Mouse (Mus musculus) ES-E14 (cell line): ENCODE measurements around the gene Calhm3. TPM values are rescaled to one million over a fixed set of nuclear protein-coding genes. Genes with fewer than 3 reads are reported as not detected.

Experiments
- DNase-seq: peaks from one replicate; pipeline ENCODE4 v3.0.0-alpha.2; 2013; ENCODE audit warnings: low read depth, low spot score
- H3K27ac ChIP-seq: 2 replicates; pipeline ENCODE4 v1.5.1; 2012; ENCODE audit warnings: low read depth, mild to moderate bottlenecking, low read length, moderate library complexity, mixed read lengths; ENCODE audit not compliant: poor library complexity, insufficient read depth, severe bottlenecking
- H3K36me3 ChIP-seq: 2 replicates; pipeline ENCODE4 v1.6.1; 2012; ENCODE audit warnings: mild to moderate bottlenecking, low read length, moderate library complexity, mixed read lengths; ENCODE audit not compliant: control insufficient read depth, poor library complexity, insufficient read depth, severe bottlenecking
- H3K4me1 ChIP-seq, 2 experiments: fragments of 150-350 bp in 1 of 2; sonication (generic) in 1 of 2; 2 replicates each; pipeline ENCODE4 v1.6.1; 2012; ENCODE audit warnings: low read length in 2 of 2, mild to moderate bottlenecking in 1 of 2, mixed read lengths in 1 of 2; ENCODE audit not compliant: control insufficient read depth in 2 of 2, insufficient read depth in 2 of 2, poor library complexity in 1 of 2
- H3K4me3 ChIP-seq, 2 experiments: fragments of 150-350 bp in 1 of 2; sonication (generic) in 1 of 2; 2 replicates each; pipeline ENCODE4 v1.5.1; 2012; ENCODE audit warnings: low read length in 2 of 2, low read depth in 1 of 2, mild to moderate bottlenecking in 1 of 2, mixed read lengths in 1 of 2; ENCODE audit not compliant: insufficient read depth in 1 of 2, poor library complexity in 1 of 2, severe bottlenecking in 1 of 2
- H3K9ac ChIP-seq: 2 replicates; pipeline ENCODE4 v1.6.1; 2012; ENCODE audit warnings: low read depth, mild to moderate bottlenecking, low read length, mixed read lengths; ENCODE audit not compliant: poor library complexity, insufficient read depth, severe bottlenecking
- H3K9me3 ChIP-seq: fragments of 150-350 bp; sonication (generic); 2 replicates; pipeline ENCODE4 v1.6.1; 2012; ENCODE audit warnings: low read depth, mild to moderate bottlenecking, low read length; ENCODE audit not compliant: control insufficient read depth, insufficient read depth
- CHD2 ChIP-seq: IDR thresholded peaks from 2 replicates; pipeline ENCODE4 v1.6.1; 2014; ENCODE audit warnings: mild to moderate bottlenecking, low read depth, low read length, inconsistent platforms
- HCFC1 ChIP-seq: IDR thresholded peaks from 2 replicates; pipeline ENCODE4 v1.6.1; 2012; ENCODE audit warnings: low read length, inconsistent platforms, borderline replicate concordance; ENCODE audit not compliant: insufficient read depth
- MAFK ChIP-seq: IDR thresholded peaks from 2 replicates; pipeline ENCODE4 v1.6.1; 2014; ENCODE audit warnings: mild to moderate bottlenecking, low read depth, low read length, inconsistent platforms; ENCODE audit not compliant: insufficient read depth
- ZC3H11A ChIP-seq: IDR thresholded peaks from 2 replicates; pipeline ENCODE4 v1.6.1; 2012; ENCODE audit warnings: low read depth, mild to moderate bottlenecking, inconsistent platforms, low read length, borderline replicate concordance
- ZNF384 ChIP-seq: IDR thresholded peaks from 2 replicates; pipeline ENCODE4 v1.6.1; 2012; ENCODE audit warnings: low read depth, low read length, inconsistent platforms
- in situ Hi-C, 2 experiments: fragments of 600-800 bp; cut with MboI; formaldehyde crosslinking; loops; one replicate each; pipeline ENCODE4 v1.15.1; 2025; ENCODE audit warnings: low sequenced_read_pairs in 2 of 2, inconsistent platforms in 1 of 2; ENCODE audit not compliant: unreplicated experiment in 2 of 2
- total RNA-seq: library from RNA; depleted of rRNA; stranded (reverse); fragments of 300-350 nt; gene quantifications from 2 replicates; pipeline ENCODE4 v1.2.3, GENCODE M21; 2012; rRNA removed

Calhm3 gene
- 2.8 and 3.8 TPM in 2 replicates for total RNA-seq

DNA sequence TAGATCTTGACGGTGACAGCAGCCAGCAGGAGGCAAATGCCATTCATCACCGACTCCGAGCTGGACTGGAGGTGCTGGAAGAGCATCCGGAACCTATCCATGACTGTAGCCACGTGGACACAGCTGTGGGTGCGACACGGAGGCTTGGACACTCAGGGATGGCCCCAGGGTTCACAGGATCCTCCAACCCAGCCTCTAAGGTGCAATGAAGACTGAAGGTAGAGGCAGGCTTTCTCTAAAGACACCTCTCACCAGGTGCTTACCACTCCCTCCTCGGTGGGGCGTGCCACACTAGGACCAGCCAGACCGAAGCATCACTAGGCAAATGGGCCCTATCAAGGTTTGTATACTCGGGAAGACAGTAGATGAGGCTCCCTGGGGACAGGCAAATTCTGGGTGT, at the start of gene Calhm3:
Gene Calhm3 (minus strand): TSS at position 101 of the 400 bp plus-strand sequence.
- Histone ChIP-seq H3K9me3 (no peaks in the 10 kb centered on the region), H3K4me3 (no peak within 1 kb of the TSS), H3K4me1 (peaks cover 0 to 5% of the 10 kb centered on the region in 2 experiments; a peak in 2 of 4 replicates), H3K36me3 (no peaks in the 10 kb centered on the region), H3K27ac (no peak within 1 kb of the TSS), H3K9ac (no peak within 1 kb of the TSS)
- in situ Hi-C loops = no loop called here
- TF ChIP-seq CHD2 (no peak), ZNF384 (no peak), MAFK (no peak), ZC3H11A (no peak), HCFC1 (no peak)
- DNase-seq = no peak

DNA sequence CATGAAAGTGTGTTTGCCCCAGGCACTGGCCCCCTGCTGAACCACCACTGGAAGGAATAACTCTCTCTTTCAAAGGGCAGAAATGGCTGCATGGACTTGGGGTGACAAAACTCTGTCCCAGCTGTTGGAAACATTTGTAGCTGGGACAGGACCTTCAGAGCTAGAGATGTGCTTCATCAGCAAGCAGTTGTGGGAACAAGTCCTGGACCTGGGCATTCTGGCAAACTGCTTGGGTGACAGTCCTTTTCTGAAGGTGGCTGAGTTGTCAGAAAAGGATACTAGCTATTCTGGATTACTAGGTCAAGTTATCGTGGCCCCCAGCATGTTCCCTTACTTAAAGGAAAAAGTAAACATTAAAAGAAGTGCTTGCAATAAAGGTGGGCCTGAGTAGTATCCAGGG, 48.6 kb upstream of the Calhm3 start:
- DNase-seq = no peak
- H3K4me3 ChIP-seq = no peak overlapping the region
- H3K9ac ChIP-seq = no peak overlapping the region
- in situ Hi-C loops = no loop called here
- H3K4me1 ChIP-seq = peaks cover 6 to 17% of the 10 kb centered on the region in 2 experiments; a peak in 3 of 4 replicates
- TF ChIP-seq HCFC1 = no peak
- no peak for TF ChIP-seq CHD2
- no peak for TF ChIP-seq ZC3H11A
- no peak for TF ChIP-seq ZNF384
- TF ChIP-seq MAFK = no peak
- H3K9me3 ChIP-seq = no peaks in the 10 kb centered on the region
- H3K27ac ChIP-seq = no peak overlapping the region
- no peaks in the 10 kb centered on the region for H3K36me3 ChIP-seq

DNA sequence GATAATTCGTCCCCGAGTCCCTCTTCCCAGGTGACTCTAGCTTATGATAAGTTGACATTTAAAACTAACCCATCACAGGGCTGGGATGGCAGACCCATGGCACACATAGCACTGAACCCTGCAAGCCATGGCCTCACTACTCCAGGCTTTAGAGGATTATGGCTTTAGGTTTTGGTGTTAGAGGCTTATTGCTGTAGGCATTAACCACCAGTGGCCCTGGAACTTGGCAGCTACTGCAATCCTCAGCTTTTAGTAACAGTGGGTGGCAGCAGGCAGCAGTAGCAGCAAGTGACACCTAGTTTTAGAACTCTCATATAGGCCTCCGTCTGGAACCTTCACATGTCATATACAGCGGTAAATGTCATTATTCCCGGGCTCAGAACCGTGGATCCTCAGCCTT, 47.1 kb upstream of the Calhm3 start:
- H3K27ac ChIP-seq = no peak overlapping the region
- in situ Hi-C loops = no loop called here
- no peaks in the 10 kb centered on the region for H3K36me3 ChIP-seq
- no peaks in the 10 kb centered on the region for H3K9me3 ChIP-seq
- H3K4me1 ChIP-seq = peaks cover 6 to 19% of the 10 kb centered on the region in 2 experiments; a peak in 3 of 4 replicates
- no peak for DNase-seq
- H3K4me3 ChIP-seq = no peak overlapping the region
- TF ChIP-seq CHD2 = no peak
- TF ChIP-seq HCFC1 = no peak
- no peak for TF ChIP-seq ZC3H11A
- no peak for TF ChIP-seq ZNF384
- no peak for TF ChIP-seq MAFK
- H3K9ac ChIP-seq = no peak overlapping the region

DNA sequence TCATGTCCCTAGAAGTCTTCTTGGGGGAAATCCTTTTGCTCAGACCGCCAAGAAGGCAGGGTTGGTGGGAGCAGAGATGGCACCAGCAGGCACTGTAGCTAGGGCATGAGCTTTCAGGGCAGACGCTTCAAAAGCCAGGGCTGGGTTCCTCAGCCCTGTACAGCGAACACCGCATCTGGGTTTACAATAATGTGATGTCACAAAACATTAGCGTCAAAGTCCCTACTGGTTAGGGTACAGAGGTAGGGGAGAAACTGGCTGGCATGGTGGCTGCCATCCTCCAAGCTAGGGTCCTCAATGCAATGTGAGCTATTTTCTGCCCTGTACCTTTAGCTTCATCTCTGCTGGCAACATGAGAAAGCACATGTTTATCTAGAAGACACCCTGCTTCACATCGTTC, 45.5 kb upstream of the Calhm3 start:
- DNase-seq = no peak
- TF ChIP-seq ZC3H11A = no peak
- no peak for TF ChIP-seq ZNF384
- TF ChIP-seq HCFC1 = no peak
- TF ChIP-seq CHD2 = no peak
- no peak for TF ChIP-seq MAFK
- Histone ChIP-seq H3K4me3 (no peak overlapping the region), H3K27ac (no peak overlapping the region), H3K4me1 (peaks cover 6 to 28% of the 10 kb centered on the region in 2 experiments; a peak in 3 of 4 replicates), H3K9me3 (no peaks in the 10 kb centered on the region), H3K9ac (no peak overlapping the region), H3K36me3 (no peaks in the 10 kb centered on the region)
- in situ Hi-C loops = no loop called here

DNA sequence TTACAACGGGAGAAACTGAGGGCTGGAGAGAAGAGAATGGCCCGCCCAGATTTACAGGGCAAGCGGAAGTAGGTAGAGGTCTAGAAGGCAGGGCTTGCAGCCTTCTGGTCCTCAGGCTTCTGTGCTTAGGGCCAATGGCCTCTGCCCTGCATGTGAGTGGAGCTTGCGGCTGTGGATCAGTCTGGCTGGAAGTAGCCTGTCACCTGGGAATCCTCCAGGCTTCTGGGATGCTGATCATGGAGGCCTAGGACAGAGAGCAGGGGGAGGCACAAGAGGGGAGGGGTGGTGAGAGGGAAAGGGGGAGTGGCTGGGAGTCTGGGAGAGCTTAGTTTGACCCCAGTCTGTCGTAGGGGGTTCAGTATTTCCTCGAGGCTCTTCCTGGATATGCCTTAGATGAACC, 44.9 kb upstream of the Calhm3 start:
- peak overlapping the region; percentile 47 to 52 for H3K4me3 ChIP-seq
- DNase-seq = no peak
- TF ChIP-seq ZNF384 = no peak
- no peak for TF ChIP-seq MAFK
- TF ChIP-seq ZC3H11A = no peak
- no peak for TF ChIP-seq CHD2
- no peak for TF ChIP-seq HCFC1
- no peaks in the 10 kb centered on the region for H3K9me3 ChIP-seq
- in situ Hi-C loops = no loop called here
- H3K27ac ChIP-seq = no peak overlapping the region
- H3K9ac ChIP-seq = peak overlapping the region; percentile 70; the same call in 1 of the 2 replicates
- peaks cover 7 to 29% of the 10 kb centered on the region in 2 experiments for H3K4me1 ChIP-seq
- H3K36me3 ChIP-seq = no peaks in the 10 kb centered on the region
